Mouse (Mus musculus) lung, adult 2 months (tissue): Measurements from ENCODE around the gene Casz1.

Source experiments
- CTCF ChIP-seq: fragments of 200-500 bp; IDR thresholded peaks from 2 replicates; pipeline ENCODE4 v1.5.1; 2011; ENCODE audit warnings: mild to moderate bottlenecking, low read length, control low read depth; ENCODE audit not compliant: insufficient read depth
- POLR2A ChIP-seq: fragments of 200-500 bp; IDR thresholded peaks from 2 replicates; pipeline ENCODE4 v1.6.1; 2011; ENCODE audit warnings: low read depth, mild to moderate bottlenecking, control low read depth, low read length, borderline replicate concordance; ENCODE audit errors: extremely low read depth

DNA sequence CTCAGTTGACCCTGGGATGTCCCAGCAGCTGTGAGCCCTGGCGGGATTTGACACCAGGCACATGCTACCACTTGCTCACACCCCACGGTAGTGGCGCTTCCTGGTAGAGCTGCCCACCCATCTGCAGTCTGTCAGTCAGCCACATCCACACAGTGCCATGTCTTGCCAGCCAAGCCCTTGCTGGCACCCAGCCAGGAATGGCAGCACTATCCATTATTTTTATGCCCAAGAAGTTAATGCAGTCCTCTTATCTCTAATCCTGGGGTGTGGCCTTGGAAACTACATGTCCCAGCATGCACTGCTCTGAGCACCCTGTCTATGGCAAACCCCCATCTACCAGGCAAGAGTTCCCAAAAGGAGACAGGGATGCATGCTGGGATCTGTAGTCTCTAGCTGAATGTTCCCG, 141.2 kb downstream of the Casz1 start:
- TF ChIP-seq POLR2A (no peak), CTCF (no peak)
